Mouse (Mus musculus): ENCODE data around the gene Nup43. TPM values are rescaled to one million over a fixed set of nuclear protein-coding genes. Genes with fewer than 3 reads are reported as not detected.

Nup43 gene
- polyA plus RNA-seq, 1 experiment from 2014 or later: 26.8 TPM

Other genes with a start within 250 kb of the Nup43 start
- gene Ulbp1, start 193.9 kb upstream of the Nup43 start, polyA plus RNA-seq (2015; fragmentation: Nextera tagmentation; extraction: Ambion mirVana): 5.9 and 7.4 TPM in 2 replicates
- gene Lrp11, start 77.7 kb upstream of the Nup43 start, polyA plus RNA-seq (2015; fragmentation: Nextera tagmentation; extraction: Ambion mirVana): 1.1 and 2.1 TPM in 2 replicates
- 122 and 124 TPM in 2 replicates for gene Pcmt1, start 13.6 kb downstream of the Nup43 start, polyA plus RNA-seq (2015; fragmentation: Nextera tagmentation; extraction: Ambion mirVana)
- 2.9 and 4.2 TPM in 2 replicates for gene Lats1, start 13.7 kb downstream of the Nup43 start, polyA plus RNA-seq (2015; fragmentation: Nextera tagmentation; extraction: Ambion mirVana)
- gene Katna1, start 58.5 kb downstream of the Nup43 start, polyA plus RNA-seq (2015; fragmentation: Nextera tagmentation; extraction: Ambion mirVana): 30.3 and 32.8 TPM in 2 replicates
- gene Ginm1, start 125.3 kb downstream of the Nup43 start, polyA plus RNA-seq (2015; fragmentation: Nextera tagmentation; extraction: Ambion mirVana): 77.7 and 86.1 TPM in 2 replicates
- 28.2 and 29.2 TPM in 2 replicates for gene Ppil4, start 125.4 kb downstream of the Nup43 start, polyA plus RNA-seq (2015; fragmentation: Nextera tagmentation; extraction: Ambion mirVana)
- 0.20 and 0.36 TPM in 2 replicates for gene Zc3h12d, start 165.0 kb downstream of the Nup43 start, polyA plus RNA-seq (2015; fragmentation: Nextera tagmentation; extraction: Ambion mirVana)